ENCODE assay signal across 15 mouse cellular contexts in the genomic region with DNA sequence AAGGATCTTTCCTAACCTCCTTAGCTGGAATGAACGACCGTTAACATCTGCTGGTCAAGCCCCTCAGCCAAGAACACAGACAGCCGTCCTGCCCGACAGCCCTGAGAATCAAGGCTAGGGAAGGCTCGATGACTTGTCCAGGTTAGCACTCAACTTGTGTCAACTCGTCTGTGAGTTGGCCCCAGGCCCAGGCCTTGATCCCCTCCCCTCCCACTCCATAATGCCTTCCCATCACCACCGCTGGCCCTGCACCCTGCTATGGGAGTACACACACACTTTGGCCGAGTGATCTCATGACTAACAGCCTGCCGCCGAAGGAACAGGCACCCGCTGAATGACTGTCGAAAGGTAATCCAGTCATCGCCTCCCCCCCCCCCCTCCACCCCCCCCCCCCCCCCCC.
"Had no signal": no experiment of that assay in that cellular context is flagged by ENCODE, and none has a peak within 500 bp of the region (broad histone marks: within the 10 kb centered on the region; RNA-seq: fewer than 3 reads in every experiment).

No protein-coding gene starts in this region.

- H3K27me3 ChIP-seq: limb, embryonic 12.5 days; liver, embryonic 13.5 days; neural tube, embryonic 15.5 days had no signal

- DNase-seq: kidney, postnatal 25 days; liver; liver, embryonic 13.5 days; lung, adult 18-20 months; lung, postnatal 4 days; midbrain, embryonic 14.5 days; right cerebral cortex, adult 18-20 months; right cerebral cortex, postnatal 25 days; thymus, adult 18-20 months; thymus, postnatal 14 days had no signal

- H3K27ac ChIP-seq: left cerebral cortex, adult 2 months; limb, embryonic 12.5 days; liver, embryonic 13.5 days; neural tube, embryonic 15.5 days had no signal

- H3K4me2 ChIP-seq: limb, embryonic 12.5 days; liver, embryonic 13.5 days; neural tube, embryonic 15.5 days had no signal

- H3K4me1 ChIP-seq: limb, embryonic 12.5 days; liver, embryonic 13.5 days had no signal

- H3K36me3 ChIP-seq: liver, embryonic 13.5 days; midbrain, embryonic 10.5 days; neural tube, embryonic 15.5 days had no signal

- H3K9ac ChIP-seq: limb, embryonic 12.5 days; liver, embryonic 13.5 days; neural tube, embryonic 15.5 days had no signal

- H3K9me3 ChIP-seq: limb, embryonic 12.5 days; liver, embryonic 13.5 days; midbrain, embryonic 10.5 days; neural tube, embryonic 15.5 days had no signal

- H3K4me3 ChIP-seq: left cerebral cortex, adult 2 months; limb, embryonic 12.5 days; liver, embryonic 13.5 days; midbrain, embryonic 10.5 days; myocyte; neural tube, embryonic 15.5 days had no signal
